Mouse (Mus musculus): ENCODE results near the gene Vamp4. TPM values are rescaled to one million over a fixed set of nuclear protein-coding genes. Genes with fewer than 3 reads are reported as not detected.

The Vamp4 gene
- 38.0 and 38.6 TPM in 2 replicates for total RNA-seq (2021)
- long read RNA-seq, transcript Vamp4-203 (8 exons, 2,752 nt) = minor isoform, 7 of 43 reads
- long read RNA-seq, transcript Vamp4-204 (8 exons, 1,461 nt) = major isoform, 31 of 43 reads
- long read RNA-seq, partial matches to known transcripts = 0 of 43 reads
- long read RNA-seq, other reads (novel, unspliced or antisense) = 3 of 43 reads

DNA sequence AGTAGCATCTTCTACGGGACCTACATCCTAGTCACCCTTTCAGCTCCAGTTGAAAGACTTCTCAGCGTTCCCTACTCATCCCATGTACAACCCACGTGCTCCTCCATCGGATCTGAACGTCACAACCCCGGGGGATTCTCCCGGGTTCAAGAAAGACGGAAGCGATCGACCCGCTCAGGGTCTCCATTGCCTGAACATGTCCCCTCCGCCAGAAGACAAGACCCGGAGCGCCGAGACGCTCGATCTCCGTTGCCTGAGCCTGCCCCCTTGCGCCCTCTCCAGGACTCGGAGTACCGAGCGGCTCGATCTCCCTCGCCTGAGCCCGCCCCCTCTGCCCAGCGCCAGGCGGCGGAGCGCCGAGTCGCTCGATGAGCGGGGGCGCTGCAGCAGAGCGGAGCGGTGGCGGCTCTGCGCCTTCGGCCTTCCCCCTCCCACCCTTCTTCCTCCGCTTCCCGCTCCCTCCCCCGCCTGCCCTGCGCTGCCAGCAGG lies at the start of gene Vamp4:
Gene Vamp4 (plus strand): TSS at position 256 of the 489 bp plus-strand sequence.
- peak; percentile 93 for DNase-seq

GRCm38 (mm10) chr1:162529651-162530050 lies 40.7 kb upstream of the Vamp4 start:
- no peak for DNase-seq

DNA sequence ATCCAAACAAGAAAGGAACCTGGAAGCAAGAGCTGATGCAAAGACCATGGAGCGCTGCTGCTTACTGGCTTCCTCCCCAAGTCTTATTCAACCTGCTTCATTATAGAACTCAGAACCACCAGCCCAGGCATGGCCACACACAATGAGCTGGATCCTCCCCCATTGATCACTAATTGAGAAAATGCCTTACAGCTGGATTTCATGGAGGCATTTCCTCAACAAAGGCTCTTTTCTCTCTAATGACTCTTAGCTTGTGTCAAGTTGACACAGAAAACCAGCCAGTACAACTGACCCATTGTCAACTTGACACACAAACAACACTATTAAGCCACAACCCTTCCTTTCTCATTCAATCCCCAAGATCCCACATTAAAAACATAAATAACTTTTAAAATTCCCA lies 39.6 kb upstream of the Vamp4 start:
- no peak for DNase-seq

- DNase-seq = no peak
These were observed 38.7 kb upstream of the Vamp4 start for GRCm38 (mm10) chr1:162531584-162531983.

DNA sequence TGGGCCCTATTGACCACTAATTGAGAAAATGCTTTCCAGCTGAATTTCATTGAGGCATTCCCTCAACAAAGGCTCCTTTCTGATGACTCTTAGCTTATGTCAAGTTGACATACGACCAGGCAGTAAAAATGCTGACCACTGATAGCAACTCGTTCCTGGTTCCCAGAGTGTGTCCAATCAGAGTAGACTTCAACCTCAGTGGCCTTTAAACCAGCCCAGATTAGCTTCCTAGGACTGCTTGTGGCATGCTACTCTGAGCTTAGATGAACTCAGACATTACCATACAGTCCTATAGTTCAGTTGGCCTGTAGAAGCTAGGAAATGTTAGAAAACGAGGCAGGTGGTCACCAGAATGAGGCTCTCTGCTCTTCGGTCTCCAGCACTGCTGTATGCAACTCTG lies 38.0 kb upstream of the Vamp4 start:
- no peak for DNase-seq

DNA sequence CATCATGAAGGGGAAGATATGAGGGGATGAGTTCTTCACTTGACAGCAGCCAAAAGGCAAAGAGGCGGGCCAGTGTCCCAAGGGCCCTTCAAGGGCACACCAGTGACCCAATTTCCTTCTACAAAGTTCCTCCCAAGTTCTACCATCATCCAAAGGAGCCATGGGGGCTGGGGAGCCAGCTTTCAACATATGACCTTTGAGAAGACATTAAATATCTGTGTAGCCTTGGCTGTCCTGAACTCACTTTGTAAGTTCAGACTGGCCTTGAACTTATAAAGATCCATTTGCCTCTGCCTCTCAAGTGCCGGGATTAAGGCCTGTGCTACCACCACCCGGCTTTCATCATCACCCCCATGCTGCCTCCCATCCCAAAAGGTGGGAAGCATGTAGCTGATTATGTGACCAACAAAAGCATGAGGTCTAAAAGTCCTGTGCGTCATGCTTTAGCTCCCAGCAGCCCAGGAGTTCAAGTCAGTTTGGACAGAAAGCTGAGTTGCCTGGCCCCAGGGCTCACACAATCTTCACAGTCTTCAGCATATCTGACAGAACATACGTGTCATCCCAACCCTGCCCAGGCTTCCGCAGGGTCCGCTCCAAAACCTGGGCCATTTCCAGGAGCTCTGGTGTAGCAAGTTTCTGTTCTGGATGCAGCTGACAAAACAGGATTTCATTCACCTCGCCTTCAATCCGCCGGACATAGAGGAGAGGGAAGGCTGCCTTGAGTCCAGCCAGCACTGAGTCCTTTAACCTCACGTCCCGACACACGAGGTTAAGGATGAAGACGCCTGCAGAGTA lies 36.4 kb upstream of the Vamp4 start:
- peak; percentile 30 for DNase-seq

- no peak for DNase-seq
These were observed 27.1 kb upstream of the Vamp4 start for GRCm38 (mm10) chr1:162543231-162543630.

- DNase-seq = no peak
These were observed 22.7 kb upstream of the Vamp4 start for GRCm38 (mm10) chr1:162547607-162548006.

GRCm38 (mm10) chr1:162548016-162548916 lies 22.0 kb upstream of the Vamp4 start, which contains the start of gene Mettl13:
Gene Mettl13 (minus strand): TSS chr1:162548551.
- DNase-seq = peak; percentile 89

DNA sequence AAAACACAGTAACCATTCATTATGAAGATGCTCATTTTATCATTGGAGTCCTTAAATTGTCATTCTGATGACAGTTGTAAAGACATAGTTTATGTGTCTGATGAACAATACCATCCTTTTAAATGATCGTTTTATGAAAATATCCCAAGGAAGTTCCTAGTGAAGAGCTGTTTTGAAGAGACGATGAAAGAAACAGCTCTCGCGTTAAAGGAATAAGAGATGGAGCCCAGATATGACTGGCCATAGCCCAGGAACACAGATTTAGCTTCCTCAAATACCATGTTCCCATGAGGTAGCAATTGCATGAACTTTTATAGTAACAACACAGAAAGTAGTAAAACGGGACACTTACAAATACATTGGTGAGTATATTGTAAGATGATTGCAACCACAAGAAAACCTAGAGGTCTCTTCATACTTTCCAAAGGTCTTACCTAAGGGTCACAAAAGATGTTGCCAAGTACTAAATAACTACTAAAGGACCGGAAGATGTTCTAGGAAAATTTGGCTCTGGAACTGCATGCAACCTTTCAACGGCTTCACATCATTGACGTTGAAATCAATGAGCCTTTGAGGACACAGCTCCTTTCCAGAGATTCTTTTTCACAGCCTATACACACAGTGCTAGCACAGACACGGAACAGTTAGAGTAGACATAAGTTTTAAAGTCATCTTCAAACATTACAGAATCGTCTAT lies 21.2 kb upstream of the Vamp4 start:
- DNase-seq = no peak

GRCm38 (mm10) chr1:162549615-162550283 lies 20.6 kb upstream of the Vamp4 start:
- no peak for DNase-seq

DNA sequence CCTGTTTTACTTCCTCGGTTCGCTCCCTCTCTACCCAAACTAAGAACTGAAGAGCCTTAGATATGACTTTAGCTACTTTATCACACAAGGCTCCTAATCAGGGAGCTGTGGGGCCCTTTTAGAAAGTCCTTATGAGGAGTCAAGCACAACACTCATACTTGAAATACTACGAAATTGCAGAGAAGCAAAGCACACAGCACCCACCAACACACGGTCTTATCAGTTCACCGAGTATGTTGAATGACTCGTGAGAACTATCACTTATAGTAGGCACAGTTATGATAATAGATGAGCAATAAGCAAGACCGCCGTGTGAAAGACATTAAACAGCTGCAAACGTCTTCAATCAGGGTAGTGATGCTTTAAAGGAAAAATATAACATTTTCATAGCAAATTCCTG lies 17.4 kb upstream of the Vamp4 start:
- no peak for DNase-seq

GRCm38 (mm10) chr1:162554193-162554592 lies 16.1 kb upstream of the Vamp4 start:
- no peak for DNase-seq

DNA sequence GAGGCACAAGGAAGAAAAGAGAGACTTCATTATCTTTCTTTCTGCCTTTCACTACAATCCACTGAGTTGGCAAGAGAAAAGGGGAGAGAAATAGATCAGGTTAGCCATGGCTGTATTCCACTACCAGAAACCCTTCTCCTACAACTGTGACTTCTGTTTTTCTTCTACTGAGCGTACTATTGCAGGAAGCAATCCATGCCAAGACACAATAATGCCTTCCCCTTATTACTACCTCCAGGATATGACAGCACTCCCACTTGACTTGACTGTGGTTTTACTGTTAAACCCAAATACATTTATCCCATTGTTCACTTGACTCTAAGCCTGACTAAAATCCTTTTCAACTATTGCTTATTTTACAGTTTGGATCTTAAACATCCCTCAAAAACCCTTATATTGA lies 7.1 kb upstream of the Vamp4 start:
- DNase-seq = no peak

- no peak for DNase-seq
These were observed 5.3 kb upstream of the Vamp4 start for GRCm38 (mm10) chr1:162564992-162565391.

GRCm38 (mm10) chr1:162567351-162567750 lies 3.0 kb upstream of the Vamp4 start:
- DNase-seq = no peak

- no peak for DNase-seq
These were observed 751 bp downstream of the Vamp4 start for GRCm38 (mm10) chr1:162570931-162571601.

- no peak for DNase-seq
These were observed 4.8 kb downstream of the Vamp4 start for GRCm38 (mm10) chr1:162575098-162575497.

GRCm38 (mm10) chr1:162582884-162583283 lies 12.6 kb downstream of the Vamp4 start:
- DNase-seq = no peak

DNA sequence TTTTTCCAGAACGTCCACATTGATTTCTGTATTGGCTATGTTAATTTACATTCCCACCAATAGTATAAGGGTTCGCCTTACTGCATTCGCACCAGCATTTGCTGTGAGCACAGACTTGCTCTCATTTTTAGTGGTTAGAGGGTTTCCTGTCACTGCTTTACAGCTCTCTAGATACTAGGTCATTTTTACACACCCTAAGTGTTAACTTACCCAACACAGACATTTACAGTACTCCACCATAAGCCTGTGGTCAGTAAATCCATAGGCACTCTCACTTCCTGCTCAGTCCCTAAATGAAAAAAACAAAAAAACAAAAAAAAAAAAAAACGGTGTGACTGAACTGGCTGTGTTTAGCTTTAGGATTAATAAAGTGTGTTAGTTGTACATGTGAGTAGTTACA lies 16.0 kb downstream of the Vamp4 start:
- no peak for DNase-seq

- DNase-seq = no peak
These were observed 18.3 kb downstream of the Vamp4 start for GRCm38 (mm10) chr1:162588606-162589005.
